Mouse (Mus musculus): ENCODE measurements around the gene Stk38l. TPM values are rescaled to one million over a fixed set of nuclear protein-coding genes. Genes with fewer than 3 reads are reported as not detected.

Stk38l gene
- polyA plus RNA-seq, 1 experiment: 7.4 TPM

GRCm38 (mm10) chr6:146751671-146752070, 26.9 kb downstream of the Stk38l start:
- peaks cover 79% of the 10 kb centered on the region for H3K4me1 ChIP-seq (ENCODE audit: control insufficient read depth, insufficient read depth, low read length)
- H3K27ac ChIP-seq (ENCODE audit: insufficient read depth, low read depth, low read length): peak overlapping the region; percentile 78
- H3K4me3 ChIP-seq (ENCODE audit: insufficient read depth, low read length): 0 out of 2 replicates have a peak overlapping the region, but pooled peaks have one; percentile 21
- TF ChIP-seq POLR2A (IDR thresholded peaks at IDR 0.05; ENCODE audit: borderline replicate concordance, low read depth, low read length): no peak
- TF ChIP-seq CTCF (IDR thresholded peaks at IDR 0.05; ENCODE audit: low read depth, low read length): no peak

GRCm38 (mm10) chr6:146752178-146752577, 27.4 kb downstream of the Stk38l start:
- TF ChIP-seq CTCF (IDR thresholded peaks at IDR 0.05; ENCODE audit: low read depth, low read length): no peak
- peak overlapping the region; percentile 78 for H3K27ac ChIP-seq (ENCODE audit: insufficient read depth, low read depth, low read length)
- H3K4me3 ChIP-seq (ENCODE audit: insufficient read depth, low read length): no peak overlapping the region
- H3K4me1 ChIP-seq (ENCODE audit: control insufficient read depth, insufficient read depth, low read length): peaks cover 79% of the 10 kb centered on the region

GRCm38 (mm10) chr6:146752612-146753011, 27.8 kb downstream of the Stk38l start:
- TF ChIP-seq POLR2A (IDR thresholded peaks at IDR 0.05; ENCODE audit: borderline replicate concordance, low read depth, low read length) (no peak), CTCF (IDR thresholded peaks at IDR 0.05; ENCODE audit: low read depth, low read length) (no peak)
- Histone ChIP-seq H3K27ac (ENCODE audit: insufficient read depth, low read depth, low read length) (peak overlapping the region; percentile 28; the same call in 1 of the 2 replicates), H3K4me1 (ENCODE audit: control insufficient read depth, insufficient read depth, low read length) (peaks cover 77% of the 10 kb centered on the region), H3K4me3 (ENCODE audit: insufficient read depth, low read length) (no peak overlapping the region)

- Histone ChIP-seq H3K4me3 (ENCODE audit: insufficient read depth, low read length) (no peak overlapping the region), H3K27ac (ENCODE audit: insufficient read depth, low read depth, low read length) (no peak overlapping the region), H3K4me1 (ENCODE audit: control insufficient read depth, insufficient read depth, low read length) (peaks cover 77% of the 10 kb centered on the region)
- no peak for TF ChIP-seq POLR2A (IDR thresholded peaks at IDR 0.05; ENCODE audit: borderline replicate concordance, low read depth, low read length)
Measured at GRCm38 (mm10) chr6:146753560-146754160, 28.9 kb downstream of the Stk38l start.

GRCm38 (mm10) chr6:146755136-146755535, 30.3 kb downstream of the Stk38l start:
- peaks cover 73% of the 10 kb centered on the region for H3K4me1 ChIP-seq (ENCODE audit: control insufficient read depth, insufficient read depth, low read length)

GRCm38 (mm10) chr6:146755679-146756078, 30.9 kb downstream of the Stk38l start:
- TF ChIP-seq POLR2A (IDR thresholded peaks at IDR 0.05; ENCODE audit: borderline replicate concordance, low read depth, low read length) (no peak), CTCF (IDR thresholded peaks at IDR 0.05; ENCODE audit: low read depth, low read length) (no peak)
- no peak overlapping the region for H3K27ac ChIP-seq (ENCODE audit: insufficient read depth, low read depth, low read length)
- no peak overlapping the region for H3K4me3 ChIP-seq (ENCODE audit: insufficient read depth, low read length)
- H3K4me1 ChIP-seq (ENCODE audit: control insufficient read depth, insufficient read depth, low read length): peaks cover 68% of the 10 kb centered on the region

More at GRCm38 (mm10) chr6:146755136-146755535, 30.3 kb downstream of the Stk38l start:
- TF ChIP-seq CTCF (IDR thresholded peaks at IDR 0.05; ENCODE audit: low read depth, low read length): no peak
- TF ChIP-seq POLR2A (IDR thresholded peaks at IDR 0.05; ENCODE audit: borderline replicate concordance, low read depth, low read length): no peak
- Histone ChIP-seq H3K27ac (ENCODE audit: insufficient read depth, low read depth, low read length) (no peak overlapping the region), H3K4me3 (ENCODE audit: insufficient read depth, low read length) (no peak overlapping the region)

- Histone ChIP-seq H3K27ac (ENCODE audit: insufficient read depth, low read depth, low read length) (peak overlapping the region; percentile 72), H3K4me1 (ENCODE audit: control insufficient read depth, insufficient read depth, low read length) (peaks cover 47% of the 10 kb centered on the region), H3K4me3 (ENCODE audit: insufficient read depth, low read length) (no peak overlapping the region)
- TF ChIP-seq CTCF (IDR thresholded peaks at IDR 0.05; ENCODE audit: low read depth, low read length) (no peak), POLR2A (IDR thresholded peaks at IDR 0.05; ENCODE audit: borderline replicate concordance, low read depth, low read length) (no peak)
Measured at GRCm38 (mm10) chr6:146759027-146759426, 34.2 kb downstream of the Stk38l start.

- Histone ChIP-seq H3K4me1 (ENCODE audit: control insufficient read depth, insufficient read depth, low read length) (peaks cover 38% of the 10 kb centered on the region), H3K27ac (ENCODE audit: insufficient read depth, low read depth, low read length) (no peak overlapping the region), H3K4me3 (ENCODE audit: insufficient read depth, low read length) (no peak overlapping the region)
- TF ChIP-seq CTCF (IDR thresholded peaks at IDR 0.05; ENCODE audit: low read depth, low read length) (no peak), POLR2A (IDR thresholded peaks at IDR 0.05; ENCODE audit: borderline replicate concordance, low read depth, low read length) (no peak)
Measured at GRCm38 (mm10) chr6:146760022-146760421, 35.2 kb downstream of the Stk38l start.

- TF ChIP-seq CTCF (IDR thresholded peaks at IDR 0.05; ENCODE audit: low read depth, low read length) (no peak), POLR2A (IDR thresholded peaks at IDR 0.05; ENCODE audit: borderline replicate concordance, low read depth, low read length) (no peak)
- no peak overlapping the region for H3K27ac ChIP-seq (ENCODE audit: insufficient read depth, low read depth, low read length)
- H3K4me1 ChIP-seq (ENCODE audit: control insufficient read depth, insufficient read depth, low read length): peaks cover 31% of the 10 kb centered on the region
- H3K4me3 ChIP-seq (ENCODE audit: insufficient read depth, low read length): no peak overlapping the region
Measured at GRCm38 (mm10) chr6:146760736-146761135, 35.9 kb downstream of the Stk38l start.

GRCm38 (mm10) chr6:146762264-146762898, 37.6 kb downstream of the Stk38l start:
- Histone ChIP-seq H3K4me3 (ENCODE audit: insufficient read depth, low read length) (no peak overlapping the region), H3K27ac (ENCODE audit: insufficient read depth, low read depth, low read length) (no peak overlapping the region), H3K4me1 (ENCODE audit: control insufficient read depth, insufficient read depth, low read length) (peaks cover 15% of the 10 kb centered on the region)
- TF ChIP-seq POLR2A (IDR thresholded peaks at IDR 0.05; ENCODE audit: borderline replicate concordance, low read depth, low read length) (no peak), CTCF (IDR thresholded peaks at IDR 0.05; ENCODE audit: low read depth, low read length) (peak; percentile 32; the same call in 1 of the 2 replicates)

Data from bone marrow macrophage, adult 2 months (primary cell).